ENCODE assay signal across 20 mouse cellular contexts in the genomic region with DNA sequence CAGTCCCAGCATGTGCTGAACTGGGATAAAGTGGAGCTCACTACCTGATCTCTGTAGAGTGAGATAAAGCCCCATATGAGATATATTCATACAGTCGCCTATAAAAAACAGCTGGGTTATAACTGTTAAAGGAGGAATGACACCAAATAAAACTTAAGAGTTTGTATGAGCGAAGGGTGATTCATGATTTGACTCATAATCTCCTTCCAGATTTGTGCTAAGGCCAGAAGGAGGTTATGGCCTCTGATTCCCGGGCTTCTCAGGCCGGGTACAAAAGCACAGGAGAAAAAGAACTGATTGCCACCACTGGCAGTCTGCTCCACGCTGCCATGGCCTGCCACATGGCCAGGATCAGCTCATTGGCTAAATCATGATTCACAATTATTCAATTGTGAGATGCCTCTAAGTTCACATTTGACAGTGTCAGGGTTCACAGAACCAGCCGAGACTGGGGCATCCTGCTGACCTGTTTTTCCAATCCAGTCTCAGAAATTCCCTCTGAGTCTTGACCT. TPM values are rescaled to one million over a fixed set of nuclear protein-coding genes. Genes with fewer than 3 reads are reported as not detected.
DNase-seq lines count a peak whose midpoint lies in the region; ATAC-seq and TF ChIP-seq lines count a peak whose summit lies in the region.
"Had no signal": no experiment of that assay in that cellular context is flagged by ENCODE, and none has a peak within 500 bp of the region (broad histone marks: within the 10 kb centered on the region; RNA-seq: fewer than 3 reads in every experiment).

No protein-coding gene starts in this region.

- H3K4me1 ChIP-seq in kidney, postnatal 0 days (replicated peaks; ENCODE audit: insufficient read depth, low read length), result no peaks in the 10 kb centered on the region
- H3K4me1 ChIP-seq in kidney, embryonic 14.5 days (ENCODE audit: control insufficient read depth, insufficient read depth, low read length), result no peaks in the 10 kb centered on the region
- peaks cover 16% of the 10 kb centered on the region for H3K4me1 ChIP-seq in embryonic fibroblast, embryonic 13.5 days (ENCODE audit: control insufficient read depth, insufficient read depth, low read length)
- no peaks in the 10 kb centered on the region for H3K4me1 ChIP-seq in midbrain, embryonic 11.5 days (ENCODE audit: control insufficient read depth, insufficient read depth, low read length)
- H3K4me1 ChIP-seq: embryonic facial prominence, embryonic 15.5 days; forebrain, embryonic 15.5 days; hindbrain, embryonic 15.5 days had no signal

- ATAC-seq in kidney, postnatal 0 days (replicated peaks; ENCODE audit: low FRiP score, low read depth), result no peak
- no peak for ATAC-seq in kidney, embryonic 14.5 days (ENCODE audit: low FRiP score, low TSS enrichment)
- no peak for ATAC-seq in midbrain, embryonic 11.5 days (ENCODE audit: low FRiP score)
- ATAC-seq: CD4-positive, CD25-positive, alpha-beta regulatory T cell, adult 4 months; forebrain, embryonic 15.5 days had no signal

- no peak overlapping the region for H3K4me2 ChIP-seq in kidney, postnatal 0 days (ENCODE audit: low read length)
- no peak overlapping the region for H3K4me2 ChIP-seq in kidney, embryonic 14.5 days (replicated peaks; ENCODE audit: low read depth, low read length)
- no peak overlapping the region for H3K4me2 ChIP-seq in midbrain, embryonic 11.5 days
- H3K4me2 ChIP-seq: embryonic facial prominence, embryonic 15.5 days; forebrain, embryonic 15.5 days; heart, embryonic 13.5 days; hindbrain, embryonic 15.5 days had no signal

- TF ChIP-seq CTCF in gastrocnemius, adult 2 months (IDR thresholded peaks at IDR 0.05), result no peak
- TF ChIP-seq CTCF in kidney, postnatal 0 days (IDR thresholded peaks at IDR 0.05; ENCODE audit: low read depth), result no peak
- TF ChIP-seq CTCF in embryonic fibroblast, embryonic 13.5 days (IDR thresholded peaks at IDR 0.05; ENCODE audit: borderline replicate concordance, insufficient read depth, low read length), result no peak

- no peak for DNase-seq in gastrocnemius, adult 2 months
- DNase-seq in gastrocnemius, postnatal 36 days, result no peak
- DNase-seq in kidney, postnatal 0 days (ENCODE audit: low spot score), result peak; percentile 50
- DNase-seq in 3T3-L1 (ENCODE audit: low read depth, low spot score), result peak; percentile 79
- DNase-seq in midbrain, embryonic 11.5 days (ENCODE audit: low spot score, missing footprints), result no peak
- DNase-seq in layer of hippocampus, adult 8-10 months (ENCODE audit: low spot score in 2 of 2), result no peak
- DNase-seq: adrenal gland, postnatal 36 days; cerebellum, adult 2 months; cerebellum, postnatal 10 days; embryo, embryonic 11 days; gastrocnemius, postnatal 10 days; heart, postnatal 36 days had no signal

- H3K27ac ChIP-seq in gastrocnemius, adult 2 months, result 0 out of 2 replicates have a peak overlapping the region, but pooled peaks have one; percentile 20
- no peak overlapping the region for H3K27ac ChIP-seq in kidney, postnatal 0 days
- H3K27ac ChIP-seq in kidney, embryonic 14.5 days (ENCODE audit: low read depth, low read length), result no peak overlapping the region
- peak overlapping the region; percentile 84 for H3K27ac ChIP-seq in embryonic fibroblast, embryonic 13.5 days (ENCODE audit: insufficient read depth, low read length)
- no peak overlapping the region for H3K27ac ChIP-seq in midbrain, embryonic 11.5 days (ENCODE audit: low read depth, low read length)
- H3K27ac ChIP-seq: embryonic facial prominence, embryonic 15.5 days; forebrain, embryonic 15.5 days; heart, embryonic 13.5 days; hindbrain, embryonic 15.5 days had no signal

- H3K4me3 ChIP-seq in gastrocnemius, adult 2 months, result no peak overlapping the region
- no peak overlapping the region for H3K4me3 ChIP-seq in kidney, postnatal 0 days (replicated peaks; ENCODE audit: low read depth, low read length)
- H3K4me3 ChIP-seq in kidney, embryonic 14.5 days (ENCODE audit: low read length), result no peak overlapping the region
- H3K4me3 ChIP-seq in embryonic fibroblast, embryonic 13.5 days (ENCODE audit: insufficient read depth, low read length), result no peak overlapping the region
- H3K4me3 ChIP-seq in midbrain, embryonic 11.5 days (ENCODE audit: low read depth, low read length), result no peak overlapping the region
- H3K4me3 ChIP-seq: embryonic facial prominence, embryonic 15.5 days; forebrain, embryonic 15.5 days; heart, embryonic 13.5 days; hindbrain, embryonic 15.5 days had no signal

- intact Hi-C loops in gastrocnemius, adult 2 months (cut with DNase I), result no loop called here
- intact Hi-C loops in gastrocnemius, postnatal 36 days (cut with DNase I), result no loop called here

- H3K9ac ChIP-seq in kidney, postnatal 0 days (ENCODE audit: low read depth, low read length), result no peak overlapping the region
- H3K9ac ChIP-seq in kidney, embryonic 14.5 days (ENCODE audit: low read depth, low read length), result no peak overlapping the region
- H3K9ac ChIP-seq in midbrain, embryonic 11.5 days (ENCODE audit: low read length), result no peak overlapping the region
- H3K9ac ChIP-seq: embryonic facial prominence, embryonic 15.5 days; forebrain, embryonic 15.5 days; heart, embryonic 13.5 days; hindbrain, embryonic 15.5 days had no signal

- no peaks in the 10 kb centered on the region for H3K27me3 ChIP-seq in kidney, postnatal 0 days (ENCODE audit: insufficient read depth, low read length)
- H3K27me3 ChIP-seq in kidney, embryonic 14.5 days (ENCODE audit: control insufficient read depth, insufficient read depth, low read length), result no peaks in the 10 kb centered on the region
- no peaks in the 10 kb centered on the region for H3K27me3 ChIP-seq in midbrain, embryonic 11.5 days (ENCODE audit: control insufficient read depth, insufficient read depth, low read length)
- H3K27me3 ChIP-seq: embryonic facial prominence, embryonic 15.5 days; forebrain, embryonic 15.5 days; heart, embryonic 13.5 days; hindbrain, embryonic 15.5 days had no signal

- H3K9me3 ChIP-seq in kidney, postnatal 0 days (replicated peaks; ENCODE audit: low read length), result no peaks in the 10 kb centered on the region
- no peaks in the 10 kb centered on the region for H3K9me3 ChIP-seq in kidney, embryonic 14.5 days (ENCODE audit: control insufficient read depth, low read length)
- H3K9me3 ChIP-seq in midbrain, embryonic 11.5 days (ENCODE audit: control insufficient read depth, low read length), result no peaks in the 10 kb centered on the region
- H3K9me3 ChIP-seq: embryonic facial prominence, embryonic 15.5 days; forebrain, embryonic 15.5 days; G1E; heart, embryonic 13.5 days; hindbrain, embryonic 15.5 days had no signal

- 55% methylated on average over 6 of the region's 6 CpGs for WGBS in kidney, postnatal 0 days
- 67% methylated on average over 6 of the region's 6 CpGs for WGBS in kidney, embryonic 14.5 days
- WGBS in midbrain, embryonic 11.5 days, result 84% methylated on average over 6 of the region's 6 CpGs

- TF ChIP-seq POLR2A in embryonic fibroblast, embryonic 13.5 days (IDR thresholded peaks at IDR 0.05; ENCODE audit: low read depth, low read length), result no peak

- no peaks in the 10 kb centered on the region for H3K36me3 ChIP-seq in kidney, postnatal 0 days (ENCODE audit: insufficient read depth, low read length)
- H3K36me3 ChIP-seq in kidney, embryonic 14.5 days (ENCODE audit: control insufficient read depth, insufficient read depth, low read length), result no peaks in the 10 kb centered on the region
- H3K36me3 ChIP-seq in midbrain, embryonic 11.5 days (ENCODE audit: control insufficient read depth, insufficient read depth, low read length), result no peaks in the 10 kb centered on the region
- H3K36me3 ChIP-seq: embryonic facial prominence, embryonic 15.5 days; forebrain, embryonic 15.5 days; G1E; heart, embryonic 13.5 days; hindbrain, embryonic 15.5 days had no signal

RNA-seq across cellular contexts. Expression of a gene that starts 41.5 kb away (rescaled TPM):
- 10 to 100 TPM in 1 of 2 experiments, 1 to 10 TPM in 1; 5.9 to 15.6 TPM for total RNA-seq in gastrocnemius, adult 2 months (2021)
- 10 to 100 TPM in 1 of 2 experiments, 1 to 10 TPM in 1; 6.6 to 10.8 TPM for total RNA-seq in gastrocnemius, postnatal 36 days (2021)
- polyA plus RNA-seq in kidney, postnatal 0 days (2015; fragmentation: Nextera tagmentation; extraction: Ambion mirVana), result 24.6 and 29.5 TPM in 2 replicates
- polyA plus RNA-seq in kidney, embryonic 14.5 days (2014; fragmentation: Nextera tagmentation; extraction: Ambion mirVana), result 3.9 and 6.9 TPM in 2 replicates
- polyA plus RNA-seq in embryonic fibroblast, embryonic 13.5 days (2011; ENCODE audit: insufficient read length, low read depth, missing spikeins), result 241 and 405 TPM in 2 replicates
- polyA plus RNA-seq in midbrain, embryonic 11.5 days (2014; fragmentation: Nextera tagmentation; extraction: Ambion mirVana), result 9.0 and 11.9 TPM in 2 replicates
- 1 to 10 TPM; 3.5 to 8.7 (median 5.0) TPM for total RNA-seq in layer of hippocampus, adult 8-10 months (2022)
- polyA plus RNA-seq: CD4-positive, CD25-positive, alpha-beta regulatory T cell, adult 4 months; G1E had no signal

Comparison
In these comparisons a context has a peak if more than half of its experiments do, and no peak if none do; other contexts are left out.
1. DNase-seq: peak in kidney, postnatal 0 days (single experiment) and 3T3-L1 (single experiment); none in gastrocnemius, adult 2 months (single experiment), gastrocnemius, postnatal 36 days (0 of 2), midbrain, embryonic 11.5 days (single experiment) and layer of hippocampus, adult 8-10 months (0 of 2).
2. H3K27ac ChIP-seq: peak in gastrocnemius, adult 2 months (single experiment) and embryonic fibroblast, embryonic 13.5 days (single experiment); none in kidney, postnatal 0 days (single experiment), kidney, embryonic 14.5 days (single experiment) and midbrain, embryonic 11.5 days (single experiment).